Mouse (Mus musculus) myocyte (in vitro differentiated cells): ENCODE measurements at regions not wholly inside any gene's neighbourhood (a gene's known extent, or its start where the extent isn't known, plus 50 kb on each side); places are given as distances from the start of the nearest gene placed in this dataset.

ENCODE experiments used
- H3K27me3 ChIP-seq: one replicate; pipeline ENCODE4 v1.6.1; 2011; ENCODE audit not compliant: control insufficient read depth, insufficient read depth, insufficient read length
- H3K36me3 ChIP-seq: one replicate; pipeline ENCODE4 v1.6.1; 2011; ENCODE audit not compliant: control insufficient read depth, insufficient read depth
- H3K4me2 ChIP-seq: one replicate; pipeline ENCODE4 v1.6.1; 2011; ENCODE audit warnings: low read depth, control low read depth
- H3K4me3 ChIP-seq: one replicate; pipeline ENCODE4 v1.5.1; 2011; ENCODE audit warnings: mild to moderate bottlenecking, control low read depth, moderate library complexity
- H3K79me2 ChIP-seq: one replicate; pipeline ENCODE4 v1.6.1; 2011; ENCODE audit not compliant: control insufficient read depth, insufficient read depth
- H3ac ChIP-seq: one replicate; pipeline ENCODE4 v1.6.1; 2011; ENCODE audit not compliant: control insufficient read depth, insufficient read length
- CEBPB ChIP-seq: IDR thresholded peaks from 2 replicates; pipeline ENCODE4 v1.6.1; 2011; ENCODE audit warnings: mild to moderate bottlenecking, moderate library complexity; ENCODE audit not compliant: poor library complexity, insufficient read depth, severe bottlenecking
- E2F4 ChIP-seq: IDR thresholded peaks from one replicate; pipeline ENCODE4 v1.6.1; 2011; ENCODE audit warnings: mild to moderate bottlenecking, control low read depth, moderate library complexity; ENCODE audit not compliant: insufficient read depth
- MAX ChIP-seq: IDR thresholded peaks from one replicate; pipeline ENCODE4 v1.6.1; 2011; ENCODE audit warnings: low read depth, mild to moderate bottlenecking, control low read depth
- MYOD1 ChIP-seq, 3 experiments: IDR thresholded peaks; one replicate each; pipeline ENCODE4 v1.6.1; 2011; ENCODE audit warnings: control low read depth in 2 of 3, low read depth in 2 of 3, mild to moderate bottlenecking in 2 of 3, moderate library complexity in 1 of 3; ENCODE audit not compliant: insufficient read length in 2 of 3, control insufficient read depth in 1 of 3
- MYOG ChIP-seq, 3 experiments: IDR thresholded peaks; one replicate each; pipeline ENCODE4 v1.6.1; 2011; ENCODE audit warnings: control low read depth in 2 of 3, low read depth in 2 of 3, mild to moderate bottlenecking in 2 of 3; ENCODE audit not compliant: insufficient read length in 2 of 3, control insufficient read depth in 1 of 3, insufficient read depth in 1 of 3
- POLR2A ChIP-seq: IDR thresholded peaks from one replicate; pipeline ENCODE4 v1.6.1; 2011; ENCODE audit warnings: low read depth, mild to moderate bottlenecking, control low read depth, moderate library complexity; ENCODE audit not compliant: insufficient read length
- POLR2AphosphoS2 ChIP-seq: IDR thresholded peaks from one replicate; pipeline ENCODE4 v1.6.1; 2011; ENCODE audit warnings: low read depth, control low read depth; ENCODE audit not compliant: insufficient read length
- REST ChIP-seq: IDR thresholded peaks from one replicate; pipeline ENCODE4 v1.6.1; 2011; ENCODE audit warnings: mild to moderate bottlenecking, control low read depth, moderate library complexity; ENCODE audit not compliant: insufficient read depth, insufficient read length
- SRF ChIP-seq: IDR thresholded peaks from one replicate; pipeline ENCODE4 v1.6.1; 2011; ENCODE audit warnings: low read depth; ENCODE audit not compliant: control insufficient read depth, insufficient read length
- TCF12 ChIP-seq: IDR thresholded peaks from one replicate; pipeline ENCODE4 v1.6.1; 2011; ENCODE audit warnings: mild to moderate bottlenecking, control low read depth; ENCODE audit not compliant: poor library complexity, insufficient read depth, severe bottlenecking
- TCF3 ChIP-seq: IDR thresholded peaks from one replicate; pipeline ENCODE4 v1.6.1; 2011; ENCODE audit warnings: low read depth, control low read depth; ENCODE audit not compliant: insufficient read length
- USF1 ChIP-seq: IDR thresholded peaks from one replicate; pipeline ENCODE4 v1.6.1; 2011; ENCODE audit warnings: low read depth, mild to moderate bottlenecking, control low read depth, moderate library complexity

GRCm38 (mm10) chr3:123905928-123906721 is 215.5 kb upstream of the Ndst3 start:
- TF ChIP-seq SRF (no peak), TCF12 (no peak), REST (no peak), USF1 (no peak), MYOG (IDR thresholded peaks at IDR 0.05; ENCODE audit: control insufficient read depth in 1 of 3, insufficient read depth in 1 of 3, insufficient read length in 2 of 3, low read depth in 2 of 3) (no peak), TCF3 (no peak), E2F4 (no peak)
- no peak overlapping the region for H3K4me3 ChIP-seq
- H3K27me3 ChIP-seq, result no peaks in the 10 kb centered on the region
- H3K4me2 ChIP-seq, result no peak overlapping the region
- no peaks in the 10 kb centered on the region for H3K36me3 ChIP-seq
- H3K79me2 ChIP-seq, result no peaks in the 10 kb centered on the region
- no peak overlapping the region for H3ac ChIP-seq

- TF ChIP-seq POLR2AphosphoS2 (no peak), MYOD1 (IDR thresholded peaks at IDR 0.05; ENCODE audit: control insufficient read depth in 1 of 3, insufficient read length in 2 of 3, low read depth in 2 of 3) (no peak), TCF12 (no peak), E2F4 (no peak), TCF3 (no peak), MYOG (IDR thresholded peaks at IDR 0.05; ENCODE audit: control insufficient read depth in 1 of 3, insufficient read depth in 1 of 3, insufficient read length in 2 of 3, low read depth in 2 of 3) (no peak)
Measured at GRCm38 (mm10) chr3:123918140-123918539, 227.5 kb upstream of the Ndst3 start.

GRCm38 (mm10) chr3:123952121-123952520 is 261.5 kb upstream of the Ndst3 start:
- H3K36me3 ChIP-seq, result no peaks in the 10 kb centered on the region
- H3K27me3 ChIP-seq, result no peaks in the 10 kb centered on the region
- H3ac ChIP-seq, result no peak overlapping the region
- no peaks in the 10 kb centered on the region for H3K79me2 ChIP-seq
- no peak overlapping the region for H3K4me2 ChIP-seq
- TF ChIP-seq MYOG (IDR thresholded peaks at IDR 0.05; ENCODE audit: control insufficient read depth in 1 of 3, insufficient read depth in 1 of 3, insufficient read length in 2 of 3, low read depth in 2 of 3) (no peak), MYOD1 (IDR thresholded peaks at IDR 0.05; ENCODE audit: control insufficient read depth in 1 of 3, insufficient read length in 2 of 3, low read depth in 2 of 3) (no peak), SRF (no peak), USF1 (no peak)
- no peak overlapping the region for H3K4me3 ChIP-seq

More at GRCm38 (mm10) chr3:123918140-123918539, 227.5 kb upstream of the Ndst3 start:
- Histone ChIP-seq H3K36me3 (no peaks in the 10 kb centered on the region), H3K4me2 (no peak overlapping the region), H3ac (no peak overlapping the region), H3K79me2 (no peaks in the 10 kb centered on the region), H3K27me3 (no peaks in the 10 kb centered on the region), H3K4me3 (no peak overlapping the region)

- Histone ChIP-seq H3K27me3 (no peaks in the 10 kb centered on the region), H3K4me2 (no peak overlapping the region), H3ac (no peak overlapping the region), H3K4me3 (no peak overlapping the region), H3K79me2 (no peaks in the 10 kb centered on the region), H3K36me3 (no peaks in the 10 kb centered on the region)
- TF ChIP-seq POLR2AphosphoS2, result no peak
- no peak for TF ChIP-seq E2F4
- no peak for TF ChIP-seq USF1
- no peak for TF ChIP-seq POLR2A
- no peak for TF ChIP-seq TCF3
- TF ChIP-seq MAX, result no peak
- no peak for TF ChIP-seq REST
- no peak for TF ChIP-seq TCF12
- no peak for TF ChIP-seq CEBPB
- no peak for TF ChIP-seq MYOG (IDR thresholded peaks at IDR 0.05; ENCODE audit: control insufficient read depth in 1 of 3, insufficient read depth in 1 of 3, insufficient read length in 2 of 3, low read depth in 2 of 3)
- TF ChIP-seq MYOD1 (IDR thresholded peaks at IDR 0.05; ENCODE audit: control insufficient read depth in 1 of 3, insufficient read length in 2 of 3, low read depth in 2 of 3), result no peak
- no peak for TF ChIP-seq SRF
Measured at GRCm38 (mm10) chr3:123967373-123967772, 276.7 kb upstream of the Ndst3 start.

- TF ChIP-seq E2F4 (no peak), CEBPB (no peak), MAX (no peak), TCF3 (no peak), MYOG (IDR thresholded peaks at IDR 0.05; ENCODE audit: control insufficient read depth in 1 of 3, insufficient read depth in 1 of 3, insufficient read length in 2 of 3, low read depth in 2 of 3) (no peak), POLR2AphosphoS2 (no peak), REST (no peak), POLR2A (no peak), USF1 (no peak), MYOD1 (IDR thresholded peaks at IDR 0.05; ENCODE audit: control insufficient read depth in 1 of 3, insufficient read length in 2 of 3, low read depth in 2 of 3) (no peak), SRF (no peak), TCF12 (no peak)
- H3K4me3 ChIP-seq, result no peak overlapping the region
- no peak overlapping the region for H3K4me2 ChIP-seq
- no peak overlapping the region for H3ac ChIP-seq
- no peaks in the 10 kb centered on the region for H3K27me3 ChIP-seq
- no peaks in the 10 kb centered on the region for H3K36me3 ChIP-seq
- H3K79me2 ChIP-seq, result no peaks in the 10 kb centered on the region
Measured at GRCm38 (mm10) chr3:123972367-123972766, 281.7 kb upstream of the Ndst3 start.
